Mouse (Mus musculus) right cerebral cortex, adult 18-20 months (tissue): ENCODE measurements around the gene Tppp3.

Source experiments
- DNase-seq: peaks from one replicate; pipeline ENCODE4 v3.0.0; 2022; ENCODE audit warnings: mixed read lengths

Tppp3 gene

GRCm38 (mm10) chr8:105466700-105467291 lies 4.5 kb downstream of the Tppp3 start:
- peak; percentile 78 for DNase-seq

- no peak for DNase-seq
Measured at GRCm38 (mm10) chr8:105466246-105466645, 5.1 kb downstream of the Tppp3 start.

- DNase-seq, result no peak
Measured at GRCm38 (mm10) chr8:105464595-105464994, 6.7 kb downstream of the Tppp3 start.

- DNase-seq, result no peak
Measured at GRCm38 (mm10) chr8:105461085-105461803, 10.1 kb downstream of the Tppp3 start.

- DNase-seq, result no peak
Measured at GRCm38 (mm10) chr8:105455218-105455617, 16.1 kb downstream of the Tppp3 start.

- no peak for DNase-seq
Measured at GRCm38 (mm10) chr8:105454088-105454487, 17.2 kb downstream of the Tppp3 start.

- no peak for DNase-seq
Measured at GRCm38 (mm10) chr8:105453296-105453695, 18.0 kb downstream of the Tppp3 start.

- DNase-seq, result no peak
Measured at GRCm38 (mm10) chr8:105451903-105452603, 19.3 kb downstream of the Tppp3 start.

- no peak for DNase-seq
Measured at GRCm38 (mm10) chr8:105450977-105451376, 20.3 kb downstream of the Tppp3 start.

- DNase-seq, result no peak
Measured at GRCm38 (mm10) chr8:105448596-105448995, 22.7 kb downstream of the Tppp3 start.

GRCm38 (mm10) chr8:105448188-105448587 lies 23.1 kb downstream of the Tppp3 start:
- DNase-seq, result no peak

- DNase-seq, result no peak
Measured at GRCm38 (mm10) chr8:105446127-105446552, 25.2 kb downstream of the Tppp3 start.

- peak; percentile 46 for DNase-seq
Measured at GRCm38 (mm10) chr8:105445296-105446126, 25.8 kb downstream of the Tppp3 start.

- no peak for DNase-seq
Measured at GRCm38 (mm10) chr8:105442661-105443060, 28.7 kb downstream of the Tppp3 start.

- no peak for DNase-seq
Measured at GRCm38 (mm10) chr8:105441433-105441832, 29.9 kb downstream of the Tppp3 start.

- DNase-seq, result no peak
Measured at GRCm38 (mm10) chr8:105438865-105439264, 32.5 kb downstream of the Tppp3 start.

GRCm38 (mm10) chr8:105437078-105437748 lies 34.1 kb downstream of the Tppp3 start:
- no peak for DNase-seq

GRCm38 (mm10) chr8:105436218-105436617 lies 35.1 kb downstream of the Tppp3 start:
- DNase-seq, result no peak

GRCm38 (mm10) chr8:105434136-105434535 lies 37.2 kb downstream of the Tppp3 start:
- DNase-seq, result no peak

GRCm38 (mm10) chr8:105433511-105433910 lies 37.8 kb downstream of the Tppp3 start:
- DNase-seq, result no peak

- no peak for DNase-seq
Measured at GRCm38 (mm10) chr8:105433021-105433420, 38.3 kb downstream of the Tppp3 start.

GRCm38 (mm10) chr8:105431743-105432515 lies 39.4 kb downstream of the Tppp3 start:
- no peak for DNase-seq
